Mouse (Mus musculus) heart, adult 2 months (tissue): ENCODE measurements around the gene Rapgef3.

ENCODE experiments used
- CTCF ChIP-seq: fragments of 200-600 bp; IDR thresholded peaks from 2 replicates; pipeline ENCODE4 v1.8.1; 2022; ENCODE audit warnings: antibody characterized with exemption, mild to moderate bottlenecking, moderate library complexity
- EP300 ChIP-seq: fragments of 200-500 bp; IDR thresholded peaks from 2 replicates; pipeline ENCODE4 v1.6.1; 2011; ENCODE audit warnings: low read depth, low read length, control low read depth; ENCODE audit not compliant: insufficient read depth
- POLR2A ChIP-seq: fragments of 200-500 bp; IDR thresholded peaks from 2 replicates; pipeline ENCODE4 v1.6.1; 2011; ENCODE audit warnings: mild to moderate bottlenecking, low read depth, low read length, control low read depth; ENCODE audit not compliant: insufficient read depth

DNA sequence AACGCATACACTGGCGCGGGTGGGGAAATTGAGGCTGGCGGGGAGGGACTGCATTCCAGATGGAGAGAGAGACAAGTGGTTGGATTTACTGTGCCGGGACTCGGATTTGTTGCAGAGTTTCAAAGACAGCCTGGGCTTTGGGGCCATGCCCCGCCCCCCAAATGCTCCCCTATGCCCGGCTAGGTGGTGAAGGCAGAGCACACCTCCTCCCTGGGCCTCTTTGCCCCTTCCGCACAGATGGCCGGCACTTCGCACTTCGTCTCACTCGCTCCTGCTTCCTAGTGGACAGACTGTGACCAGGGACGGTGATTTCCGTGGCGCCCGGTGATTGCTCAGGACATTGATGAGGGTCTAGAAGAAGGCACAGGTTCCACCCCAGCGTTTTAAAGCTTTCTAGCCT is 420 bp upstream of the Rapgef3 start:
- TF ChIP-seq CTCF, result no peak
- TF ChIP-seq POLR2A, result no peak
- TF ChIP-seq EP300, result no peak
